Mouse (Mus musculus) neural tube, embryonic 11.5 days (tissue): ENCODE results near the gene Sema6b. TPM values are rescaled to one million over a fixed set of nuclear protein-coding genes. Genes with fewer than 3 reads are reported as not detected.

ENCODE experiments used
- ATAC-seq: fragments of 200-750 bp; cut with Nextera tagmentation; 2 replicates; pipeline ENCODE4 v1.8.0; 2017; ENCODE audit warnings: moderate number of reproducible peaks, mild to moderate bottlenecking, moderate TSS enrichment, moderate library complexity; ENCODE audit not compliant: insufficient read depth, low FRiP score, low TSS enrichment
- DNase-seq: peaks from one replicate; pipeline ENCODE4 v3.0.0-alpha.2; 2015; ENCODE audit warnings: low spot score
- H3K27ac ChIP-seq: fragments of 300-500 bp; sonication (generic); 2 replicates; pipeline ENCODE4 v1.5.1; 2014; ENCODE audit warnings: low read depth, mild to moderate bottlenecking, low read length
- H3K27me3 ChIP-seq: fragments of 300-500 bp; sonication (generic); 2 replicates; pipeline ENCODE4 v1.6.1; 2014; ENCODE audit warnings: mild to moderate bottlenecking, low read length, mixed read lengths; ENCODE audit not compliant: control insufficient read depth, insufficient read depth
- H3K36me3 ChIP-seq: fragments of 300-500 bp; sonication (generic); 2 replicates; pipeline ENCODE4 v1.6.1; 2014; ENCODE audit warnings: mild to moderate bottlenecking, low read length, moderate library complexity, mixed read lengths; ENCODE audit not compliant: control insufficient read depth, insufficient read depth
- H3K4me1 ChIP-seq: fragments of 300-500 bp; sonication (generic); 2 replicates; pipeline ENCODE4 v1.6.1; 2014; ENCODE audit warnings: low read length, mixed read lengths; ENCODE audit not compliant: control insufficient read depth, insufficient read depth
- H3K4me2 ChIP-seq: fragments of 300-500 bp; sonication (generic); 2 replicates; pipeline ENCODE4 v1.6.1; 2014; ENCODE audit warnings: low read depth, mild to moderate bottlenecking, moderate library complexity
- H3K4me3 ChIP-seq: fragments of 300-500 bp; sonication (generic); 2 replicates; pipeline ENCODE4 v1.5.1; 2014; ENCODE audit warnings: low read depth, low read length
- H3K9ac ChIP-seq: fragments of 300-500 bp; sonication (generic); 2 replicates; pipeline ENCODE4 v1.6.1; 2014; ENCODE audit warnings: mild to moderate bottlenecking, low read length
- H3K9me3 ChIP-seq: fragments of 300-500 bp; sonication (generic); 2 replicates; pipeline ENCODE4 v1.6.1; 2016; ENCODE audit warnings: low read length; ENCODE audit not compliant: control insufficient read depth
- WGBS: fragments of 180-500 bp; shearing (Covaris S2); extraction: QIAGEN DNeasy Blood & Tissue Kit; methylation state at CpG from one replicate; pipeline ENCODE4 v1.1.7; 2014; 5-methylcytosine and 5-hydroxymethylcytosine counted together
- polyA plus RNA-seq: library from polyadenylated mRNA; unstranded; fragments of >200 nt; fragmentation: Nextera tagmentation; extraction: Ambion mirVana; gene quantifications from 2 replicates; pipeline ENCODE4 v1.2.1, GENCODE M21; 2014

Gene Sema6b
- polyA plus RNA-seq, 1 experiment from 2014 or later = 4.3 TPM

- WGBS = 47% methylated on average over 9 of the region's 9 CpGs
- Histone ChIP-seq H3K36me3 (no peaks in the 10 kb centered on the region), H3K4me3 (no peak overlapping the region), H3K4me2 (no peak overlapping the region), H3K9me3 (no peaks in the 10 kb centered on the region), H3K4me1 (peaks cover 7% of the 10 kb centered on the region; the same call in 1 of the 2 replicates), H3K27me3 (peaks cover 20% of the 10 kb centered on the region), H3K9ac (no peak overlapping the region), H3K27ac (no peak overlapping the region)
- ATAC-seq = peak; percentile 74; the same call in 1 of the 2 replicates
- DNase-seq = peak; percentile 83
These were observed 13.5 kb upstream of the Sema6b start for GRCm38 (mm10) chr17:56153643-56154042.

GRCm38 (mm10) chr17:56149897-56150296 is 9.8 kb upstream of the Sema6b start:
- Histone ChIP-seq H3K4me2 (no peak overlapping the region), H3K27me3 (peaks cover 33% of the 10 kb centered on the region), H3K4me1 (peaks cover 7% of the 10 kb centered on the region; the same call in 1 of the 2 replicates), H3K27ac (no peak overlapping the region), H3K4me3 (no peak overlapping the region), H3K9me3 (no peaks in the 10 kb centered on the region), H3K9ac (no peak overlapping the region), H3K36me3 (no peaks in the 10 kb centered on the region)
- DNase-seq = no peak
- ATAC-seq = no peak
- 42% methylated on average over 2 of the region's 2 CpGs for WGBS

GRCm38 (mm10) chr17:56148790-56149618 is 8.9 kb upstream of the Sema6b start:
- Histone ChIP-seq H3K4me3 (0 out of 2 replicates have a peak overlapping the region, but pooled peaks have one; percentile 19), H3K4me1 (peaks cover 6% of the 10 kb centered on the region; the same call in 1 of the 2 replicates), H3K4me2 (peak overlapping the region; percentile 41), H3K27me3 (peaks cover 33% of the 10 kb centered on the region), H3K36me3 (no peaks in the 10 kb centered on the region), H3K9ac (peak overlapping the region; percentile 31), H3K27ac (no peak overlapping the region), H3K9me3 (no peaks in the 10 kb centered on the region)
- DNase-seq (no peak), ATAC-seq (0 out of 2 replicates have a peak, but pooled peaks have one; percentile 1)
- WGBS = 2% methylated on average over 30 of the region's 30 CpGs

- Histone ChIP-seq H3K27ac (no peak overlapping the region), H3K4me3 (0 out of 2 replicates have a peak overlapping the region, but pooled peaks have one; percentile 19), H3K4me2 (no peak overlapping the region; the same call in 1 of the 2 replicates), H3K36me3 (no peaks in the 10 kb centered on the region), H3K9ac (no peak overlapping the region; the same call in 1 of the 2 replicates), H3K27me3 (peaks cover 33% of the 10 kb centered on the region), H3K4me1 (no peaks in the 10 kb centered on the region), H3K9me3 (no peaks in the 10 kb centered on the region)
- ATAC-seq = no peak
- no peak for DNase-seq
- WGBS = 17% methylated on average over 9 of the region's 9 CpGs
These were observed 8.1 kb upstream of the Sema6b start for GRCm38 (mm10) chr17:56148280-56148679.

- H3K9ac ChIP-seq = no peak overlapping the region
- H3K27ac ChIP-seq = no peak overlapping the region
- no peaks in the 10 kb centered on the region for H3K36me3 ChIP-seq
- WGBS = 58% methylated on average over 12 of the region's 12 CpGs
- H3K4me3 ChIP-seq = no peak overlapping the region
- no peaks in the 10 kb centered on the region for H3K9me3 ChIP-seq
- no peak overlapping the region for H3K4me2 ChIP-seq
- DNase-seq (no peak), ATAC-seq (no peak)
- H3K4me1 ChIP-seq = peaks cover 2% of the 10 kb centered on the region
- H3K27me3 ChIP-seq = peaks cover 33% of the 10 kb centered on the region
These were observed 7.3 kb upstream of the Sema6b start for GRCm38 (mm10) chr17:56147420-56147819.

- Histone ChIP-seq H3K4me3 (no peak overlapping the region), H3K4me2 (no peak overlapping the region), H3K27me3 (peaks cover 42% of the 10 kb centered on the region), H3K9me3 (no peaks in the 10 kb centered on the region), H3K27ac (no peak overlapping the region), H3K9ac (no peak overlapping the region), H3K4me1 (peaks cover 8% of the 10 kb centered on the region), H3K36me3 (no peaks in the 10 kb centered on the region)
- DNase-seq (no peak), ATAC-seq (no peak)
- 18% methylated on average over 9 of the region's 9 CpGs for WGBS
These were observed 6.0 kb upstream of the Sema6b start for GRCm38 (mm10) chr17:56146131-56146530.

GRCm38 (mm10) chr17:56144546-56144945 is 4.4 kb upstream of the Sema6b start:
- WGBS = 77% methylated on average over 9 of the region's 9 CpGs
- no peak for ATAC-seq
- Histone ChIP-seq H3K9ac (no peak overlapping the region), H3K4me3 (no peak overlapping the region), H3K27me3 (peaks cover 49% of the 10 kb centered on the region), H3K9me3 (no peaks in the 10 kb centered on the region), H3K4me2 (no peak overlapping the region), H3K27ac (no peak overlapping the region), H3K36me3 (no peaks in the 10 kb centered on the region), H3K4me1 (peaks cover 9% of the 10 kb centered on the region)
- no peak for DNase-seq

GRCm38 (mm10) chr17:56141702-56142605 is 1.8 kb upstream of the Sema6b start:
- no peaks in the 10 kb centered on the region for H3K36me3 ChIP-seq
- peaks cover 14% of the 10 kb centered on the region for H3K4me1 ChIP-seq
- DNase-seq (peak; percentile 76), ATAC-seq (peak; percentile 62)
- WGBS = under 1% methylated on average over 38 of the region's 47 CpGs
- peak overlapping the region; percentile 49; the same call in 1 of the 2 replicates for H3K27ac ChIP-seq
- H3K4me3 ChIP-seq = peak overlapping the region; percentile 35
- H3K4me2 ChIP-seq = peak overlapping the region; percentile 54
- H3K9ac ChIP-seq = peak overlapping the region; percentile 38; the same call in 1 of the 2 replicates
- H3K9me3 ChIP-seq = no peaks in the 10 kb centered on the region
- H3K27me3 ChIP-seq = peaks cover 48% of the 10 kb centered on the region
